Mouse (Mus musculus) retina, embryonic 14.5 days (tissue): ENCODE measurements at regions not wholly inside any gene's neighbourhood (a gene's known extent, or its start where the extent isn't known, plus 50 kb on each side); places are given as distances from the start of the nearest gene placed in this dataset.
A peak's percentile ranks its signal among the peaks of the same experiment; 100 is the strongest.
"Not testable (repeated sequence)": the region's sequence is repeated elsewhere in the genome, so short reads cannot be mapped to it uniquely, and the experiment has no call there.

Experiments used
- DNase-seq: peaks from one replicate; pipeline ENCODE4 v3.0.0-alpha.2; 2015; ENCODE audit warnings: low spot score

DNA sequence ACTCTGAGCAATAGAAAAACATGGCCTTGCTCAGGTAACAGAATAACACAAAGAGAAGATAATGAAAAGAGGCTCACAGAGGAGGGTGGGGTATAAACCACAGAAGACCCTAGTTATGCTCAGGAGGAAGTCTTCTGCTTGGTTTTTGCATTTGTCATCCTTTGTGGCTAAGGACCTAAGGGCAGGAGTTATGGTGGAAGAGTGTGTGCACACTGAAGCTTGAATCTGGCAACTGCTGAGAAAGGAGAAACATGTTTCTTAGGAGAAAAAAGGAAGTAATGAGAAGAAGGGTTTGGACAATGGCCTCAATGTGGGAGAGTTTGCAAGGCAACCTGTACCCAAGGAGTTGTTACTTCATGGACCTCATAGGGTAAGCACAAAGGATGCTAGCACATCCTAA lies 106.8 kb upstream of the Nyap2 start:
- DNase-seq: no peak

DNA sequence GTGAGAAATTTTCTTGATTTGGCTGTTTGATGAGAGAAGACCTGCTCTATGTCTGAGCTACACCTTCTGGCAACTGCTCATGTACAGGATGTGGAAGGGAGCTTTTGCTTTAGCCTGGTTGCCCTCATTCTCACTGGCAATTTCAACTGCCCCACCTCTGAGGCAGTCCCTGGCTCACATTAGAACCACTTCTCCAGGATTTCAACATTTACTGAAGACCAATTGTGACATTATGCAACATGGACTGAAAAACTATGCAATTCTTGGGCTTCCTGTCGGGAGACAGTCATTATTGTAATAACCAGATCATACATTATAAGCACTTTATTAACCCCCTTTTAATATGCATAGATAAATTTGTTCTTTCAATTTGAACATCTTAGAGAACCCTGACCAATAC lies 107.6 kb upstream of the Nyap2 start:
- DNase-seq: no peak

DNA sequence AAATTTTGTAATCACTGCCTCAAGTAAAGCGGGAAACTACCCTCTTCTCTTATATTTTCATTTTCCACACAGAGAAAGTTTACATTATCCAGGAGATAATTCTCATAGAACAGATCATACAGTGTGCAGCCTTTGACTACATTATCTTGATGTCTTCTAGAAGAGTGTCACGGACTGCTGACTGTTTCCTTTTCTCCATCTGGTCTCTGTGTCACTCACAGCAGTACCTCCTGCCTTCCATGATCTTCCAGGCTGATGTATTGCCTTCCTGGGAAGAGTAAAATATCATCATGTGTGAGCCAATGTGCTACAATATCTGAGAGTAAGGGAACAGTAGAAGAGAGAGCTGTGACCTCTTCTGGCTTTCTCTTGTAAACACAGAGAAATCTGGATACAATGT lies 111.0 kb upstream of the Nyap2 start:
- DNase-seq: no peak

DNA sequence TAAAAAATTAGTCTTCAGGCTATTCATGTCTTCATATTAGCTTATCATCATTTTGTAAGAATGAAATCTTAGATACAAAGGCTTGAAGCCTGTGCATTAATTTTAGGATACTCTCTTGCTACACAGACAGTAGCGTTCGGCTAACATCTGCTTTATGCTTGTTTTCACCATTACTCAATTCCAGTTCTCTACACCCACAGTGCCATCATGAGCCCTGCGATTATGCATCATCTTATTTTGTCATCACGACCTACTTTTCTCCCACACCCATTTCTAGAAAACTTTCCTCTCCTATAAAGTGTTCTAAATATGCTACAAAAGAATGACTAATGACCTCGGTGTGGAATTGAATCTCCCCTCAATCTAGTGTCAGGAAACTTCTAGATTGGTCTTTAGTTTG lies 112.4 kb upstream of the Nyap2 start:
- DNase-seq: no peak

DNA sequence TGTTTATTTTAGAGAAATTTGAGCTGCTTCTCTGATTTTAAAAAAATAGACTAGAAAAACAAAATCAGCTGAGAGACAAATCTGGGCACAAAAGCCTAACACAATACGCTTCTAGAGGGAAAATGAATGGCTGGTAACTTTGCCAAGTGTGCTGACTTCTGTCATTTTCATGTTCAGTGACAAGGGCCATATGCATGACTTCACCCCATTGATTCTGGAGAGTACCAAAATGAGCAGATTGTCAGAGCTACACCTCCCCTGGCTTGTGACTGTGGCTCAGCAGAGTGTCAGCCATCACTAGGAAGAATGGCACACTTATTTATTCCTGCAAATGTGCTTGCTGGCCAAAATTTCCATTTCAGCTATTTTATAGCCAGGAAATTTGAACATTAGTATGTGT lies 112.9 kb upstream of the Nyap2 start:
- DNase-seq: peak; percentile 17

DNA sequence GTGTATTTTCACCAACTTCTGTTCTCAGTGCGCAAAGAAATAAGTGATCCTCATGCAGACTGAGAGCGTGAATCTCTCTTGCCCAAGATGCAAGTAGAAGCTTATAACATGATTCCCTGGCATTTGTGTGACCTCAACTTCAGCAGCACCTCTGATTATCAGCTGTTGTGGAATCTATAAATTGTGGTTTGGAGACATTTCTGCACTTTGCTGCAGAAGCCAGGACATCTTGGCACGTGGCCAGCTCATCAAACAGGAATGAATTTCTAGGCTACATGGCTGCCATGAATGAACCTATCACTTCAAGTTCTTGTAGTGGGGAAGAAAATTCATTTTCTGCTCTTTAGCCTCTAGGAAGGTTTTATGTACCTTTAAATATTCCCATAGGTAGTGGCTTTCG lies 126.3 kb upstream of the Nyap2 start:
- DNase-seq: no peak

DNA sequence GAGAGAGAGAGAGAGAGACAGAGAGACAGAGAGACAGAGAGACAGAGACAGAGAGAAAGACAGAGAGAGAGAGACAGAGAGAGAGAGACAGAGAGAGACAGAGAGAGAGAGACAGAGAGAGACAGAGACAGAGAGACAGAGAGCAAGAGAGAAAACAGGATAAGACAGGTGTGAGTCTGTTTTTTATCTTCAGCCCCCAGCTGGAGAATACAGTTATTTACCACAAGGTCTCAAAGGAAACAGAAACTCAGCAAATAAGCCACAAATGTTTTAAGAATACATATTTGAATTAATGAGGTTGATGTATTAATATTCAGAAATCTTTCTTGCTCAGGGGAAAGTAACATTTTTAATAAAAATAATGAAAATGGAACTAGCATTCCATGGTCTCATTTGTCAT lies 130.7 kb upstream of the Nyap2 start:
- not testable (repeated sequence) for DNase-seq

DNA sequence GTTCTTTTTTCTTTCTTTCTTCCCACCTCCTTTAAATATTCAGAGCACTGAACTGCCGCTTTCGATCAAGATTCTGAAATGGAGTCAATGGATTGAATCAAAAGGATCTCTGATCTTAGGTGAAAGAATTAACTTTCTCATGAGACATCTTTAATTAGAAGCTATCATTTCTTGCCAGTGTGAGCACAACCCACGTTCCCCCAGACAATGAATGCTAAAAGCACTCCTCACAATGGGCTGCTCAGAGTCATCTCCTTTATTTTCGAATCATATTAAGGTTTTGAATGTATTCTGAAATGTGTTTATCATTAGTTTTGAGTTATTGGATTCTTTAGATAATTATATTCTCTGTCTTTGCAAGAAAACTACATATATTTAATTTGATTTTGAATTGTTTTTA lies 137.4 kb upstream of the Nyap2 start:
- DNase-seq: no peak

DNA sequence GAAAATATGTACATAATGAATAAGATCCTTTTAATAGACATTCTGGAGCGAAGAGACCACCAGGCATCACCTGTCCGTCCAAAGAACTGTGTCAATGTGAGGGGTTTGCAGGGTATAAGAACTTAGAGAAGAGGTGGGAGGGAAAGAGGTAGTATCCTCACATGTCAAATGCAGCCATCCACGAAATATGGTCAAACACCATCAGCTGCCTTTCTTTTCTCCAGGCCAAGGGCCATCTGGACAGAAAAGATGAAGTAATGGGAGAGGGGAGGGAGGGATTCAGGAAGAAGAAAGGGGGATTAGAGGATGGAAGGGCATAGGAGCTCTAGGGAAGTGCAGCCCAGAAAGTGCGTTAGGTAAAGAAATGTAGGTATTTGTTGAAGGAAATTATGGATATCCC lies 141.0 kb upstream of the Dock10 start:
- DNase-seq: peak; percentile 5

DNA sequence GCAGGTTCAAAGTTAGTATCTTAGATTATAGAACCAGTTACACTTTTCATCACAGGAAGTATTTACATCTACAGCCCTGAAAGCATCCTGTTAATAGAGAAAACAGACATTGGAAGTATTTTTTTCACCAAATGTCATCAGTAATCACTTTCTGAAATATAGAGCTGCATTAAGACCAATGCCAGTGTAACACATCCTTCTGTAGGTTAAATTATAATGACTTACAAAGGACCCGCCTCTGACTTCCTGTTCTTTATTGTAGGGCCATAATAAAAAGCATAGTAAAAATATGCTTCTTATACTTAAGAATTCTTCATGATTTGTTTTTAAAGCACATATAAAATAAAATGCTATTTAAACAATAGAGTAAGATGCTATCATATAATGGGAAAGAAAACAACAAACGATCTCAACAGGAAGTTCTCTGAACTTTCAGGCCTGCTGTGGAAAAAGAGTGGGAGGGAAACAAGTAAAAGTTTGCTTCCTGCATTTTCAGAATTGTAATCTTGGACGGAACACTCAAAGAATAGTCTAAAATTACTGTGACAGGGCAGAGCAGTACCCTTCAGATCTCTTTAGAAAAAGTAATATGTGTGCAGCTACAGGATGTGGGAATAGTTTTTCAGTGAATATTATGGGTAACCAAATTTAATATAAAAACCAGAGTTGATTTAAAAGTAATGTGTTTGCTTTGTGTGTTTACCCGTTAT lies 116.0 kb upstream of the Dock10 start:
- no peak for DNase-seq

DNA sequence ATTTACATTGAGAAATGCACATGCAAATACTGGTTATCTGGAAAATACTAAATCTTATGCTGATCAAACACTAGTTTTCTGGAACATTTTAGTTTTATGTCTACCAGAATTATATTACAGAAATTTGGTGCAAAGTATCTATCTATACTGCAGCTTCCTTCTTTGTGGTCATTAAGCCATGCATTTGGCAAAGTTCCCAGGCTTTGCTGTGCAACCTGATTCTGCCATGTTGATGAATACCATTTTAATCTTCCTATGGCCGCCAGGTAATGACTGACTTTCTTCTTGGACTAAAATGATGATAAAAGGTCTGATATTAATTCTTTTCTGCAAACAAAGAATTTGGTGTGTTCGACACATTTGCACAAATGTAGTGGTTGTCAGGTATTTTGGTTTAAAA lies 115.3 kb upstream of the Dock10 start:
- no peak for DNase-seq

DNA sequence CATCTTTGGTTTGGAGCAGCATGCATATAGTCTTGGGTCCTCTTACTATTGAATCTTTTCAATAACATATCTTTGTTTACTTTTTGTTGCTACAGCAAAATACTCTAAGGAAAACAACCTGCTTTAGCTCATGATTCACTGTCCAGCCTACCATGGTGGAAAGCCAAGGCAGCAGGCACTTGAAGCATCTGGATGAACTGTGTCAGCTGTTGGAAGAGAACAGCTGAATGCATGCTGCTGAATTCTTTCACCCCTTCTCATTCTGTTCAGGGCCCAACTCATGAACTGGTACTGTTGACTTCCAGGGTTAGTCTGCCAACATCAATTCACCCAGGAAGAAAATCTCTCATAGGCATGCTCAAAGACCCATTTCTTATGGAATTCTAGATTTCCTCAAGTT lies 110.5 kb upstream of the Dock10 start:
- DNase-seq: no peak

DNA sequence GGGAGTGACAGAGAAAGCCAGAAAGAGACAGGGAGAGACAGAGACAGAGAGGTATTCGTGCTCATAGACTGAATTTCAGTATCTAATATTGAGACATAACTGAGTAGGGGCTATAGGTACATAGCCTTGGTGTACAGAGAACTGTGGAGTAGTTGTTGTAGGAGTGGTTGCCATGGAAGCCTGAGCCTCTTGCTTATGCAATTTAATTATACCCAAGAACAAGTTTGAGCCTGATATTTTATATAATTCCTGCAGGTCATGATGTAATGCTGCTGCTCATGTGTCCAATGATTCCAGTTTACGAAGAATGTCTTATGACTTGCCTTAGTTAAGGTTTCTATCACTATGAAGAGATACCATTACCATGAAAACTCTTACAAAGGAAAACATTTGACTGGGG lies 98.7 kb upstream of the Dock10 start:
- no peak for DNase-seq

DNA sequence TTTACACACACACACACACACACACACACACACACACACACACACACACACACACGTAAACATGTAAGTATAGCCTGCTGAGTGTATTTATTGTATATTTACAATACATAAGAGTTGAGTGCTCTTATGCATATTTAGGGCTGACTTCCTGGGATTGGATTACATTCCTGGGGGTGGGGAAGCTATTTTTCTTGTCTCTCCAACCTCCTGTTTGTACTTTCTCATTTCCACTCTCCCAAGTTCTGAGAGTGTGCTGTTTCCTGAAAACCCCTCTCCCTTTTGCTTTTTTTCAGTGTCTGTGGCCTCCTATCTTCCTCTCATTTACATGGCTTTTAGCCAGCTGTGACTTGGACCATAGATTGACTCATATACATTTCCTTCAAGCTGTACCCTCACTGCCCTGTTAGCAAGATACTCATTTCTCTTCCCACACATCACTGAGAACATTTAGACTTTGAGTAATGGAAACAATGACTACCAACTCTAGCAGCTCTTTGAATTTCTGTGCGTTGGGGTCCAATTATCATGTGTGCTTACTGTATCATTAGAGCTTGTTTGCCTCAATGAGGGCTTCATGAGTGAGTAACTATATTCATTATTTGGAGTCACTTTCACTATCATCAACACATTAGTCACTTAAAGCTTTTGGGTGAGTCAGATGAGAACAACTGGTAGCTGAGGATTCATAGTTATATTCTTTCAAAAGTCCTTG lies 96.8 kb upstream of the Dock10 start:
- no peak for DNase-seq

DNA sequence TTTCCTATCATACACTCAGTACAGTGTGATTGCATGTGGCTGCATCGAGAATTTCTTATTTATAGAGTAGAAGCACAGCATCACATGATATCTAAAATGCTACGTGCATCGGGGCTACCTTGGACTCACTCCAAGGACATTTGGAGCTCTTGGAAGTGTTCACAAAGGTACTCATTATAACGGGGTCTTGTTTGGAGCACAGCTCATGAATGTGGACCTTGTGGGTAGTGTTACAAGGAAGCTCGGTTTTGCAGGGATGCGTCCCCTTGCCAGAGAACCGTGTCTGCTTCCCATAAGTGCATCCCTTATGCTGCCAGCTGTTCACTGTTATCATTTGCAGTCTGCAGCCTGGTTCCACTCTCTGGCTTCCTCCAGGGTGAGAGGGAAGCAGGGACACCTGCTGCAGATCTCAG lies 96.0 kb upstream of the Dock10 start:
- peak; percentile 29 for DNase-seq

DNA sequence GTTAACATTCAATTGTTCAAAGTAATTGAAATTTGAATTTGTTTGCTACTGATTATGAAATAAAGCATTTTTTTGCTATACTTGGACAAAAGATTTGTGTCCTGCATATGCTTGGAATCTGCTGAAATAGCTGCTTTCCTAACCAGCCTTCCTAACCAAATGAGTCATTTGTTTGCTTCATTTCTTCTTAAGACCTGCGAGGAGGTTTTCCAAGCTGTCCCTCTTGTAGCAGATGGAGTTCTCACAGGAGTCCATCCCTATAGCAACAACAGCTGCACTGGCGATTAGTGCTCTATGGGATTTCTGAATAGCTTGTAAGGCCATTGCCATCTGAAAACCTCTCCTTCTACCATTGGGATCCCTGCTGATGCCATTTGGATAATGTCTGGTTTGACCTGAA lies 94.4 kb upstream of the Dock10 start:
- DNase-seq: peak; percentile 54

DNA sequence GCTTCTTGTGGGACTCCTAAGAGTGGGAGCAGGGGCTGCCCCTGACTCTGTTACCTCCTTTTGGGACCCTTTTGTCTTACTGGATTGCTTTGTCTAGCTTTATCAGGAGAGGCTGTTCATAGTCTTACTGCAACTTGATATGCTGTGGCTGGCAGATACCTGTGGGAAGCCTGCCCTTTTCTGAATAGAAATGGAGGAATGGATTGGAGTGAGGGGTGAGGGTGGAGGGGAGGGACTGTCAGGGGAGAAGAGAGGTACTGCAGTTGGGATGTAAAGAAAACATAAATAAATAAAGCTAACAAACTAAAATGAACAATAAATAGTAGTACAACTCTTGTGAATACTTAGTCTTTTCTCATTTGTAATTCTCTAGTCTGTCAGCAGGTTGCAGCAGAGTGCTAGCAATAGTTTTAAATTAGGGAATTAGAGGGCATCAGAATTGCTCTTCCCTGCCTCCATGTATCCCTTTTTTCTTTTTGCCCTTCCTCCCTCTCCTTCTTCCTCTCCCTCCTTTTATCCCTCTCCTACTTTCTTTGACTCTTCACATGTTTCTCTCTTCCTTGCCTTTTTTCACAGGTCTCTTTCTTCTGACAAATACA lies 72.0 kb upstream of the Dock10 start:
- peak; percentile 77 for DNase-seq

DNA sequence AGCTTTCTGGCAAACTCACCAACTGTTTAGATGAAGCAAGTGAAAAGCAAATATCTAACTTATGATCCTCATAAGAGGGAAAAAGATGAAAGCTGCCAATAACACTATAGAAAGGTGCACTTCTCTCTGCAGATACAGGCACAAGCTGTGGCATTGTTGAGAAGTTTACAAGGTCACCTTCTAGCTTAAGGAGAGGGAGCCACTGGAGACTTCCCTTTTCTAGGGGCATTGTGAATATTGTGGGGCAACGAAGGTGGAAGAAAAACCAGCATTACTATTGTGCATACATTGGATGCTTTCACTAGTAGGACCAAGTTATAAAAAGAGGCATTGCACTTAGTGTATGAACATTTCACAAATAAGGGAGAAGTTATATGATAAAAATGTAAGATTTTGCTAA lies 68.1 kb upstream of the Dock10 start:
- no peak for DNase-seq

DNA sequence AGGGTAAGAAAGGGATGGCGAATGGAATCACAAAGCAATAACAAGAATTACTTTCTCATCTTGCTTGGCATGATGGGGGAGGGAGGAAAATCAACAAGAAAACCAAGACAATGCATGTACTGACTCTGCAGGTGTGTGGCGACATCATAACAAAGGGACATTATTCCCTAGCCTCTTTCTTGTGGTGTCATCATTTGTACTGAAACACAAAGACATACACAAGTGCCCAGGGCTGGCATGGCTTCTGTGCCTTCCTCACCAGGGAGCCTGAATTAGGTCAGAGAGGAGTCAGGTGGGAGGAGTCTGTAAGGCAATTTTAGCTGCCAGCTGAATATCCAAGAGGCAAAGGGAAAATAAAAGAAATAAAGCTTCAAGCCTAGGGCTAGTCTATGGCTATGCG lies 65.6 kb upstream of the Dock10 start:
- DNase-seq: peak; percentile 25

DNA sequence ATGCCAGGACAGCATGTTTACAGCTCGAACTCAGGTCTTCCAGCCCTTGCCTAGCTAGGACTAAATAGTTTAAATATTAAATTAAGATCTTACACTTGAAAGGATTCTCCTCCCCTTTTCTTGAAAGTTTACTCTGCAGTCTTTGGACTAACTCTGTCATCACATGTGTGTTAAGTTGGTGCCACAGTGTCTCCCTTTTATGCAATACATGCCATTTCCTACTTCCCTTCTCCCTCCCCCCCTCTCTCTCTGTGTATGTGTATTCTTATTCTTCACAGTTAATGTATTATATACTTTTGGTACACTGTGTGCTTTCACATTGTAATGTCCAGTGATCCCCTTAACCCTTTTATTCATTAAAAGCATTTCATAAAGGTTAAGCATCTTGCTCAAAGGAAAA lies 63.9 kb upstream of the Dock10 start:
- DNase-seq: no peak

DNA sequence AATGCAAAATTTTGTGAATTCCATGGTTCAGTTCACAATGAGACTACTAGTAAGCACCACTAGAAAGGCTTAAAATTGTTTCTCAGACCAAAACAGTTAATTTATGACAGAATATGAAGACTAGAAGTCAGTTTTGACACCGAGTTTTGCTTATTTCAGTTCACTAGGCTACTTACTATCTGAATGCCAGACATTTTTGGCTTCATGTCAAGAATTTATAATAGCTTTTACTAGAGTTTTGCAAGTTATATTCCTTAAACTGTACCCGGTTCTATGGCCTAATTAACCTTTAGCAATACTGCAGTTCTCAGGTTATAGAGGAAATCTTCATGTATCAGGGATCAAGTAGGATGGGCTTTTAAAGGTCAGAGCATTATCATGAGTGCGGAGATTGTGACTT lies 54.6 kb upstream of the Dock10 start:
- DNase-seq: no peak
